Mouse (Mus musculus) MN1 (cell line): ENCODE results near the gene Elmod3.
A peak's percentile ranks its signal among the peaks of the same experiment; 100 is the strongest.
"Not testable (repeated sequence)": the region's sequence is repeated elsewhere in the genome, so short reads cannot be mapped to it uniquely, and the experiment has no call there.

Source experiments
- DNase-seq: peaks from one replicate; pipeline ENCODE4 v3.0.0-alpha.2; 2016; ENCODE audit warnings: low spot score

The Elmod3 gene

GRCm38 (mm10) chr6:72533555-72533954 lies 64.7 kb downstream of the Elmod3 start:
- DNase-seq: not testable (repeated sequence)

- DNase-seq: no peak
Observed at GRCm38 (mm10) chr6:72532580-72532979, 65.6 kb downstream of the Elmod3 start.

- DNase-seq: peak; percentile 75
Observed at GRCm38 (mm10) chr6:72528410-72529151, 69.6 kb downstream of the Elmod3 start.

- no peak for DNase-seq
Observed at GRCm38 (mm10) chr6:72527070-72527469, 71.1 kb downstream of the Elmod3 start.

GRCm38 (mm10) chr6:72524160-72524559 lies 74.1 kb downstream of the Elmod3 start:
- DNase-seq: no peak

GRCm38 (mm10) chr6:72523222-72523621 lies 75.0 kb downstream of the Elmod3 start:
- no peak for DNase-seq

- DNase-seq: no peak
Observed at GRCm38 (mm10) chr6:72522288-72522687, 75.9 kb downstream of the Elmod3 start.

- DNase-seq: no peak
Observed at GRCm38 (mm10) chr6:72521607-72522006, 76.6 kb downstream of the Elmod3 start, which contains the start of gene Sh2d6. Gene Sh2d6 (minus strand): TSS chr6:72521707.

- DNase-seq: no peak
Observed at GRCm38 (mm10) chr6:72520904-72521303, 77.3 kb downstream of the Elmod3 start.

- DNase-seq: peak; percentile 88
Observed at GRCm38 (mm10) chr6:72519892-72520663, 78.1 kb downstream of the Elmod3 start.

- DNase-seq: no peak
Observed at GRCm38 (mm10) chr6:72519303-72519702, 78.9 kb downstream of the Elmod3 start.

- DNase-seq: no peak
Observed at GRCm38 (mm10) chr6:72518842-72519241, 79.4 kb downstream of the Elmod3 start.
